Mouse (Mus musculus) forebrain, embryonic 11.5 days (tissue): ENCODE data around the gene Adh6a. TPM values are rescaled to one million over a fixed set of nuclear protein-coding genes. Genes with fewer than 3 reads are reported as not detected.

Experiments used
- ATAC-seq: fragments of 200-750 bp; cut with Nextera tagmentation; replicated peaks from 2 replicates; pipeline ENCODE4 v1.8.0; 2017; ENCODE audit warnings: moderate TSS enrichment; ENCODE audit not compliant: low FRiP score
- DNase-seq: peaks from one replicate; pipeline ENCODE4 v3.0.0-alpha.2; 2017; ENCODE audit warnings: low spot score
- H3K27ac ChIP-seq: fragments of 300-500 bp; sonication (generic); 2 replicates; pipeline ENCODE4 v1.5.1; 2014; ENCODE audit warnings: low read depth, low read length
- H3K27me3 ChIP-seq: fragments of 300-500 bp; sonication (generic); 2 replicates; pipeline ENCODE4 v1.6.1; 2014; ENCODE audit warnings: mild to moderate bottlenecking, low read length, mixed read lengths; ENCODE audit not compliant: control insufficient read depth, insufficient read depth
- H3K36me3 ChIP-seq: fragments of 300-500 bp; sonication (generic); 2 replicates; pipeline ENCODE4 v1.6.1; 2014; ENCODE audit warnings: mild to moderate bottlenecking, low read length, moderate library complexity, mixed read lengths; ENCODE audit not compliant: control insufficient read depth, insufficient read depth
- H3K4me1 ChIP-seq: fragments of 300-500 bp; sonication (generic); replicated peaks from 2 replicates; pipeline ENCODE4 v1.6.1; 2014; ENCODE audit warnings: low read length, mixed read lengths; ENCODE audit not compliant: control insufficient read depth, insufficient read depth
- H3K4me2 ChIP-seq: fragments of 300-500 bp; sonication (generic); 2 replicates; pipeline ENCODE4 v1.6.1; 2014; ENCODE audit warnings: low read depth, mild to moderate bottlenecking, low read length, moderate library complexity, mixed read lengths; ENCODE audit not compliant: severe bottlenecking
- H3K4me3 ChIP-seq: fragments of 300-500 bp; sonication (generic); 2 replicates; pipeline ENCODE4 v1.5.1; 2014; ENCODE audit warnings: low read depth, low read length
- H3K9ac ChIP-seq: fragments of 300-500 bp; sonication (generic); 2 replicates; pipeline ENCODE4 v1.6.1; 2014; ENCODE audit warnings: low read length
- H3K9me3 ChIP-seq: fragments of 300-500 bp; sonication (generic); 2 replicates; pipeline ENCODE4 v1.6.1; 2016; ENCODE audit warnings: low read length, mixed read lengths; ENCODE audit not compliant: control insufficient read depth
- WGBS: fragments of 180-500 bp; shearing (Covaris S2); extraction: QIAGEN DNeasy Blood & Tissue Kit; methylation state at CpG from one replicate; pipeline ENCODE4 v1.1.7; 2014; 5-methylcytosine and 5-hydroxymethylcytosine counted together
- polyA plus RNA-seq: library from polyadenylated mRNA; unstranded; fragments of >200 nt; fragmentation: Nextera tagmentation; extraction: Ambion mirVana; gene quantifications from 2 replicates; pipeline ENCODE4 v1.2.1, GENCODE M21; 2014

Gene Adh6a
- polyA plus RNA-seq, 1 experiment from 2014 or later = not detected

DNA sequence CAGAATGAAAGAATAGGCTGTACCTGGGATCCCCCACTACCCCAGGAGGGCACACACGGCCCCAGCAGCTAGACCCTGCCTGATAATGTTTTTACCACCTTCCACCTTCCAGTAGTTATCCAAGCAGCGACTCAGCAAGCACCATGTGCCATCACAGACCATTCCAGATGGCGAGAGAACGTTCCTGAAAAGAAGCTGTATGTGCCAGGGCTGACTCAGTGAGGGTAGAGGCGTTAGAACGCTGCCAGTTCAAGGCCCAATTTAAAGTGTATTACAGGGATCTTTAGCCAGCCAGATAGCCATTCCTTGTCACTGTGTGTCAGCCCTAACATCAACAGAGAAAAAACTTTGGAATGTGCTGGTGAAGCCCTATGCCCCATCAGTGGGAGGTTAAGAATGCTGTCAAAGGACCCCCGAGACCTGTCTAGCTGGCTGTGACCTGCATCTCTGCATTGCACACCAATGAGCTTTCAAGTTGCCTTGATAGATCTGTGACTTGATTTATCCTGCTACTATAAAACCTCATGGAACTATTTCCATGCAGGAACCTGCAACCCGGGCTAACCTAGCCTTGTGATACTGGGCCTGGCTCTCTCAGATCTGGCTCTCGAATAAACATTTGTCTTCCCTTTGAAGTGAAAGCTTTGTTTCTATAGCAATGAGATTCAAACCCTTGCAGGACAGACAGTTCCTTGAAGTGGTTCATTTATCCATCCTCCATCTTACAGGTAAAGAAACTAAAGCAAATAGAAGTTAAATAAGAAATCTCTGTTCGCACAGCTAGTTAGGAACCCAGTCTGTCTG lies 7.4 kb upstream of the Adh6a start:
- Histone ChIP-seq H3K4me1 (no peaks in the 10 kb centered on the region), H3K36me3 (no peaks in the 10 kb centered on the region), H3K9me3 (no peaks in the 10 kb centered on the region), H3K9ac (no peak overlapping the region), H3K27ac (no peak overlapping the region), H3K4me3 (no peak overlapping the region), H3K4me2 (no peak overlapping the region), H3K27me3 (no peaks in the 10 kb centered on the region)
- DNase-seq (no peak), ATAC-seq (no peak)
- 81% methylated on average over 10 of the region's 10 CpGs for WGBS

DNA sequence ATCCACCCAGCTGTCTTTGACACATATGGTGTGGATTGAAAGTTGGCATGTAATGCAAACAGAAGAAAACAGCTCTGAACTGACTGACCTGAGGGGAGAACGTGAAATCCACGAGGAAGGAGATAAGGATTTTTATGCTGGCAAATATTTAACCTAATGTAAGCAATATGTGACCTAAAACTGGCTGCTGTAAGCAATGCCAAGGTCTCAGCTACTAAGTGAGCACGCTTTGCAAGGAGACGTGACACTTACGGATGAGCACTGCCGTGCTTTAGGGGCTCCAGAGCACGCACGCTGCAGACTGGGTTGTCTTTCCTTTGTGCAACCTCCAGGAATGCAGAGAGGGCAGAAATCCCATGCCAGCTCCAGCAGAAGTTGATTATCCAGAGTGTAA lies 6.8 kb upstream of the Adh6a start:
- Histone ChIP-seq H3K9me3 (no peaks in the 10 kb centered on the region), H3K4me2 (no peak overlapping the region), H3K4me3 (no peak overlapping the region), H3K27ac (no peak overlapping the region), H3K27me3 (no peaks in the 10 kb centered on the region), H3K4me1 (no peaks in the 10 kb centered on the region), H3K9ac (no peak overlapping the region), H3K36me3 (no peaks in the 10 kb centered on the region)
- 75% methylated on average over 8 of the region's 8 CpGs for WGBS
- DNase-seq (no peak), ATAC-seq (no peak)

DNA sequence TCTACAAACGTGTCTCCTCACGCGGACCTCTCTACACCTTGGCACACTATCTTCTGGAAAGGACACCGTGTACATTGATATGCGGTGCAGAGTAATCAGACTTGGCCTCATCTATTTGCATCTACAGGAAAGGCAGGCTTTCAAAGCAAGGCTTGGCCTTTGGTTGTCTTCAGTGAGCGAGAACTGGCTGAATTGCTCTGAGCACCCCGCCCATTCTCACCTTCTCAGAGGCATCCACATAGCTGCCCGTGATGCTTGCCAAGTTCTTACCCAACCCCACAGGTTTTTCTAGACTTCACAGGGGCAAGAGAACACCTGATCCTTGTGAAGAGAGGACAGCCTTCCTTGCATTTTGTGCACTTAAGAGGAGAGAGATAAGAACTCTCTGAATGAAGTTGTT lies 3.2 kb upstream of the Adh6a start:
- H3K4me3 ChIP-seq = no peak overlapping the region
- DNase-seq (no peak), ATAC-seq (no peak)
- H3K36me3 ChIP-seq = no peaks in the 10 kb centered on the region
- 94% methylated on average over 8 of the region's 8 CpGs for WGBS
- no peaks in the 10 kb centered on the region for H3K27me3 ChIP-seq
- no peak overlapping the region for H3K27ac ChIP-seq
- H3K4me2 ChIP-seq = no peak overlapping the region
- no peak overlapping the region for H3K9ac ChIP-seq
- no peaks in the 10 kb centered on the region for H3K4me1 ChIP-seq
- no peaks in the 10 kb centered on the region for H3K9me3 ChIP-seq

DNA sequence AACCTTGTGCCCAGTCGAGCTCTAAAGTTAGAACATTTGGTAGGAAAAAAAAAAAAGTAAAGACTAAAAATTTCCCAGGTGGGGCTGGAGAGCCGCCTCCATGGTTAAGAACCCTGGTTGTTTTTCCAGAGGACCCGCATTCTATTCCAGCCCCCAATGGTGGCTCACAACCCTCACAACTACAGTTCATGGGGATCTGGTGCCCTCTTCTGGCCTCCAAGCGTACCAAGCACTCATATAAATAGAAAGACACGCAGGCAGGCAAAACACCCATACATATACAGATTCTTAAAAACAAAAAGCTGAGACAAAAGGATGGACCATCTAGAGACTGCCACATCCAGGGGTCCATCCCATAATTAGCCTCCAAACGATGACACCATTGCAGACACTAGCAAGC lies 2.1 kb upstream of the Adh6a start:
- no peak overlapping the region for H3K9ac ChIP-seq
- 73% methylated on average over 6 of the region's 6 CpGs for WGBS
- no peak overlapping the region for H3K4me2 ChIP-seq
- H3K36me3 ChIP-seq = no peaks in the 10 kb centered on the region
- H3K27me3 ChIP-seq = no peaks in the 10 kb centered on the region
- no peak for ATAC-seq
- H3K4me3 ChIP-seq = no peak overlapping the region
- DNase-seq = no peak
- no peaks in the 10 kb centered on the region for H3K9me3 ChIP-seq
- H3K27ac ChIP-seq = no peak overlapping the region
- H3K4me1 ChIP-seq = no peaks in the 10 kb centered on the region

DNA sequence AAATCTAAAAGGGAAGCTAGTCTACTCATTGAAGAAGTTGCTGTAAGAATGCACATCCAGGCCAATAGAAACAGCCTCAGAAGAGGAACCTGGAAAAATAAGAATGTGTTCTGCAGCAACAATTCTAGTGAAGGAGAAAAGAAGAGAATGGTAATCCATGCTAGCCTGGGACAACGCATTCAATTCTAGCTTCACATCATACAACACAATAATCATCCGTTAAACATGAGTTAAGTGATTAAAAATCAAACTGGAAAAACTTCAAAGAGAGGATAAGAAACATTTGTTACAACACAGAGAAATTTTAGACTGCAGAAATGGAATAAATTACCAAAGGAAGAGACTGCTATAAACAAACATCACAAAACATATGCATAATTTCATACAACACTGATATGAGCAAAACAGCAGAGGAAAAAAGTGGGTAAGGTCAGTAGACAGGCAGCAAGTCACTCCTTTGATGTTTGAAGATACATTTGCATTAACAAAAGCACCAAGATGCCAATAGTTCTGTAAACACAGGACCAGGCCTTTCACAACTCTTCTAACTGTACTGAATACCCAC lies 3.9 kb downstream of the Adh6a start:
- no peak overlapping the region for H3K27ac ChIP-seq
- H3K4me3 ChIP-seq = no peak overlapping the region
- no peak for DNase-seq
- H3K4me1 ChIP-seq = no peaks in the 10 kb centered on the region
- 90% methylated on average over 2 of the region's 2 CpGs for WGBS
- no peak overlapping the region for H3K9ac ChIP-seq
- no peak overlapping the region for H3K4me2 ChIP-seq
- no peaks in the 10 kb centered on the region for H3K9me3 ChIP-seq
- no peaks in the 10 kb centered on the region for H3K27me3 ChIP-seq
- no peaks in the 10 kb centered on the region for H3K36me3 ChIP-seq
- ATAC-seq = no peak

DNA sequence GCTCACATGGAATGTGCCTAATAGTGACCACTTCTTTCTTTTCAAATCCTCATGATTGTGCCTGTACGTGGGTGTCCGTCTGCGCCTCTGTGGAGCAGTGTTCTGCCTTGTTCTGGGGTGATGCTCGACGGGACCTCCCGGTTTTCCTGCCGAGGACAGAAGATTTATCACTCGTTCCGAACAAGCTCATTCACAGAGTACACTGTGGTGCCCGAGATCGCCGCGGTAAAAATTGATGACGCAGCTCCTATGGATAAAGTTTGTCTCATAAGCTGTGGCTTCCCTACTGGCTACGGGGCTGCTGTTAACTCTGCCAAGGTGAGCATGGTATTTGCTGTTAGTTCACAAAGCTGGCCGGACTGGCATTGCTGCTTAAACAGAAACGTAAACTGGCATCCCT lies 11.9 kb downstream of the Adh6a start:
- WGBS = 95% methylated on average over 17 of the region's 17 CpGs
- H3K4me1 ChIP-seq = no peaks in the 10 kb centered on the region
- no peak overlapping the region for H3K27ac ChIP-seq
- DNase-seq = no peak
- no peaks in the 10 kb centered on the region for H3K36me3 ChIP-seq
- H3K4me2 ChIP-seq = no peak overlapping the region
- ATAC-seq = no peak
- H3K27me3 ChIP-seq = no peaks in the 10 kb centered on the region
- H3K9ac ChIP-seq = no peak overlapping the region
- no peak overlapping the region for H3K4me3 ChIP-seq
- H3K9me3 ChIP-seq = no peaks in the 10 kb centered on the region

DNA sequence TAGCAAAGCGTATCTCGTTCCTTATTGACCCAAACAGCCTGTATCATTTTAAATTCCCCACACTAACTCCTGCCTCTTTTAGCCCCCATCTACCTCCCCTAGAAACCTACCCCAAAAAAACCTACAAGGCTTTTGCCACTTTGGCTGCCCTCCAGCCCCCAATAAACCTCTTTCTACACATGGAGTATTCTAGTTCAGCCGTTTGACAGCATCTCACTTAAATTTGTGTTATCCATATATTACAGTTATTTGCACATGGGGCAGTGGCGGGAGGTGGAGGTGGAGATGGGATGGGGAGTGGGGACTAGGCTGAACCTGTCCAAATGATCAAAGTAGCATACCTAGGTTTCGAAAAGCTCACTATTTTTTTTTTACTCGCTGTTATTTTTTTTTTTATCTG lies 12.4 kb downstream of the Adh6a start:
- H3K27ac ChIP-seq = no peak overlapping the region
- WGBS = 92% methylated on average over 6 of the region's 6 CpGs
- H3K4me3 ChIP-seq = no peak overlapping the region
- H3K4me2 ChIP-seq = no peak overlapping the region
- DNase-seq (no peak), ATAC-seq (no peak)
- no peaks in the 10 kb centered on the region for H3K4me1 ChIP-seq
- H3K36me3 ChIP-seq = no peaks in the 10 kb centered on the region
- H3K9ac ChIP-seq = no peak overlapping the region
- no peaks in the 10 kb centered on the region for H3K27me3 ChIP-seq
- H3K9me3 ChIP-seq = no peaks in the 10 kb centered on the region

DNA sequence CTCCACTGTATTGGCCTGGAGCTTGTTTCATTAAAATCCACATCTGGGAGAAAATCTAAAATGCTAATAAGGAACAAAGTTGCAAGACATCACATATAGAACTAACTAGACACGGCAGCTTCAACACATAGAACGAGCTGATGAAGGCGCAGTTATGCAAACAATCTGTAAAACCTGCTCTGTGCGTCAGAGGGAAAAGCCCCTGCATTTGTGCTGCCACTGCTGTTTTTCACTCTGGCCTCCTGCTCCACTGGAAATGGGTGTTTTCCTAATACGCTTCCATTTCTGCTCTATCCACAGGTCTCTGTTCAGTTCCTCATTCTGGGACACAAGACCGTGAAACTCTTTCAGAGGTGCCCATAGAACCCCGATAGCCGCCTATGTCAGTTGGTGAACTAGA lies 20.8 kb downstream of the Adh6a start:
- Histone ChIP-seq H3K4me2 (no peak overlapping the region), H3K4me1 (no peaks in the 10 kb centered on the region), H3K9ac (no peak overlapping the region), H3K36me3 (no peaks in the 10 kb centered on the region), H3K27ac (no peak overlapping the region), H3K4me3 (no peak overlapping the region), H3K9me3 (no peaks in the 10 kb centered on the region), H3K27me3 (no peaks in the 10 kb centered on the region)
- WGBS = 91% methylated on average over 8 of the region's 8 CpGs
- no peak for DNase-seq
- ATAC-seq = no peak

DNA sequence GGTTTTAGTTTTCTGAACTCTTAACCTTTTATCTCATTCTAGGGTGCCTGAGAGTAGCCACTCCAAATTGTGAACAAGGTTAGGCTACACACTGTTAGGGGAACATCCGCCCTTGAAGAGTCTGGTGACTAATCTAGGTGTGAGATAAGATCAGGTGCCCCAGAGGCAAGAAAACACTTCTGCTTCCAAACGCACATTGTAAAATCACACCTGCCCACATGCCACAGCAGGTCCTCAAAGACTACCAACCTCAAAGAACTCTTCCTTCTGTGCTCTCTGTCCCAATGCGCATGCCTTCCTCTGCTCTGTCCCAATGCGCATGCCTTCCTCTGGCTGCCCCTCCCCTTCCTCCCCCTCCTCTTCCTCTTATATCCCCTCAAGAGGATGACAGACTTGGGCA lies 21.2 kb downstream of the Adh6a start:
- WGBS = 90% methylated on average over 4 of the region's 4 CpGs
- Histone ChIP-seq H3K4me3 (no peak overlapping the region), H3K27ac (no peak overlapping the region), H3K4me1 (no peaks in the 10 kb centered on the region), H3K9me3 (no peaks in the 10 kb centered on the region), H3K9ac (no peak overlapping the region), H3K36me3 (no peaks in the 10 kb centered on the region), H3K4me2 (no peak overlapping the region), H3K27me3 (no peaks in the 10 kb centered on the region)
- ATAC-seq = no peak
- no peak for DNase-seq
